Mouse (Mus musculus) MEL (cell line): ENCODE measurements around the gene Magea8. TPM values are rescaled to one million over a fixed set of nuclear protein-coding genes. Genes with fewer than 3 reads are reported as not detected.
"Not testable (repeated sequence)": the region's sequence is repeated elsewhere in the genome, so short reads cannot be mapped to it uniquely, and the experiment has no call there.

Experiments used
- DNase-seq: peaks from one replicate; pipeline ENCODE4 v3.0.0; 2011; ENCODE audit warnings: low read depth, low spot score
- H3K27ac ChIP-seq: 2 replicates; pipeline ENCODE4 v1.5.1; 2012; ENCODE audit warnings: low read depth, mild to moderate bottlenecking, control low read depth, low read length, moderate library complexity; ENCODE audit not compliant: control insufficient read depth
- H3K27me3 ChIP-seq, 2 experiments: fragments of 150-350 bp in 1 of 2; sonication (generic) in 1 of 2; 2 replicates each; pipeline ENCODE4 v1.6.1; 2012; ENCODE audit warnings: low read length in 2 of 2, mild to moderate bottlenecking in 2 of 2, improper control_type of control experiment in 1 of 2, moderate library complexity in 1 of 2; ENCODE audit not compliant: insufficient read depth in 2 of 2, control insufficient read depth in 1 of 2
- H3K36me3 ChIP-seq, 2 experiments: 2 replicates each; pipeline ENCODE4 v1.6.1; 2012 to 2014; ENCODE audit warnings: low read length in 2 of 2, improper control_type of control experiment in 1 of 2, inconsistent platforms in 1 of 2, mild to moderate bottlenecking in 1 of 2; ENCODE audit not compliant: insufficient read depth in 2 of 2, control insufficient read depth in 1 of 2
- H3K4me1 ChIP-seq, 2 experiments: fragments of 150-350 bp in 1 of 2; sonication (generic) in 1 of 2; 2 replicates each; pipeline ENCODE4 v1.6.1; 2012; ENCODE audit warnings: low read length in 2 of 2, improper control_type of control experiment in 1 of 2, mild to moderate bottlenecking in 1 of 2; ENCODE audit not compliant: insufficient read depth in 2 of 2, control insufficient read depth in 1 of 2
- H3K4me3 ChIP-seq, 2 experiments: fragments of 150-350 bp in 1 of 2; sonication (generic) in 1 of 2; 2 replicates each; pipeline ENCODE4 v1.5.1; 2012; ENCODE audit warnings: low read depth in 2 of 2, low read length in 2 of 2, mild to moderate bottlenecking in 2 of 2, moderate library complexity in 2 of 2, control low read depth in 1 of 2, improper control_type of control experiment in 1 of 2; ENCODE audit not compliant: control insufficient read depth in 1 of 2, insufficient read depth in 1 of 2
- H3K79me2 ChIP-seq: 2 replicates; pipeline ENCODE4 v1.6.1; 2012; ENCODE audit warnings: mild to moderate bottlenecking, low read length, moderate library complexity; ENCODE audit not compliant: control insufficient read depth, poor library complexity, insufficient read depth
- H3K9ac ChIP-seq: 2 replicates; pipeline ENCODE4 v1.6.1; 2012; ENCODE audit warnings: low read depth, mild to moderate bottlenecking, control low read depth, low read length, moderate library complexity; ENCODE audit not compliant: control insufficient read depth, poor library complexity, severe bottlenecking
- H3K9me3 ChIP-seq: fragments of 150-350 bp; sonication (generic); replicated peaks from 2 replicates; pipeline ENCODE4 v1.6.1; 2012; ENCODE audit warnings: mild to moderate bottlenecking, low read length, improper control_type of control experiment, moderate library complexity; ENCODE audit not compliant: insufficient read depth
- polyA plus RNA-seq, 2 experiments: library from polyadenylated mRNA; stranded (reverse) in 1 of 2; unstranded in 1 of 2; fragments of >175 nt in 1 of 2; fragments of >200 nt in 1 of 2; gene quantifications; 2 replicates each; pipeline versions ENCODE4 v1.2.1 to v1.2.4; 2012; ENCODE audit warnings: low replicate concordance in 2 of 2, low read depth in 1 of 2; ENCODE audit not compliant: insufficient read length in 2 of 2, insufficient read depth in 1 of 2, missing spikeins in 1 of 2
- total RNA-seq: library from RNA; depleted of rRNA; stranded (reverse); fragments of 300-350 nt; gene quantifications from 2 replicates; pipeline ENCODE4 v1.2.3, GENCODE M21; 2012; rRNA removed

Magea8 gene
- not detected in 2 replicates for total RNA-seq
- polyA plus RNA-seq = not detected

GRCm38 (mm10) chrX:154995750-154996149, at the start of gene Magea8:
Gene Magea8 (minus strand): TSS chrX:154995850.
- H3K27me3 ChIP-seq, H3K36me3 ChIP-seq, H3K9ac ChIP-seq, DNase-seq, H3K27ac ChIP-seq, H3K9me3 ChIP-seq, H3K79me2 ChIP-seq, H3K4me3 ChIP-seq, H3K4me1 ChIP-seq: not testable (repeated sequence)

- not testable (repeated sequence) for H3K27me3 ChIP-seq, H3K9ac ChIP-seq, DNase-seq, H3K9me3 ChIP-seq, H3K36me3 ChIP-seq, H3K4me3 ChIP-seq, H3K4me1 ChIP-seq, H3K27ac ChIP-seq, H3K79me2 ChIP-seq
Observed at GRCm38 (mm10) chrX:154949405-154949804, 46.2 kb downstream of the Magea8 start, which contains the start of gene Magea3. Gene Magea3 (minus strand): TSS chrX:154949505.

- not testable (repeated sequence) for H3K79me2 ChIP-seq, H3K9me3 ChIP-seq, H3K4me3 ChIP-seq, H3K27me3 ChIP-seq, H3K4me1 ChIP-seq, H3K9ac ChIP-seq, H3K36me3 ChIP-seq, DNase-seq, H3K27ac ChIP-seq
Observed at GRCm38 (mm10) chrX:154935887-154936286, 59.8 kb downstream of the Magea8 start, which contains the start of gene Magea6. Gene Magea6 (minus strand): TSS chrX:154935987.

Other genes with a start within 250 kb of the Magea8 start
- gene Cldn34b1, start 105.6 kb downstream of the Magea8 start, total RNA-seq = not detected in 2 replicates
- gene Cldn34b1, start 105.6 kb downstream of the Magea8 start, polyA plus RNA-seq = not detected
- not detected in 2 replicates for gene Magea6, start 59.9 kb downstream of the Magea8 start, total RNA-seq
- not detected for gene Magea6, start 59.9 kb downstream of the Magea8 start, polyA plus RNA-seq
- not detected in 2 replicates for gene Magea3, start 46.3 kb downstream of the Magea8 start, total RNA-seq
- not detected for gene Magea3, start 46.3 kb downstream of the Magea8 start, polyA plus RNA-seq
- gene Magea5, start 67.3 kb upstream of the Magea8 start, total RNA-seq = not detected in 2 replicates
- gene Magea5, start 67.3 kb upstream of the Magea8 start, polyA plus RNA-seq = not detected
- not detected in 2 replicates for gene Magea1, start 93.9 kb upstream of the Magea8 start, total RNA-seq
- not detected for gene Magea1, start 93.9 kb upstream of the Magea8 start, polyA plus RNA-seq
- not detected in 2 replicates for gene Magea2, start 97.8 kb upstream of the Magea8 start, total RNA-seq
- gene Magea2, start 97.8 kb upstream of the Magea8 start, polyA plus RNA-seq = not detected
- not detected in 2 replicates for gene Cldn34b2, start 132.6 kb upstream of the Magea8 start, total RNA-seq
- not detected for gene Cldn34b2, start 132.6 kb upstream of the Magea8 start, polyA plus RNA-seq
- gene Sat1, start 220.6 kb upstream of the Magea8 start, total RNA-seq = 70.8 and 74.3 TPM in 2 replicates
- gene Sat1, start 220.6 kb upstream of the Magea8 start, polyA plus RNA-seq = 100 to 1,000 TPM in 1 of 2 experiments, 10 to 100 TPM in 1; 73.7 to 167 TPM